Mouse (Mus musculus) skeletal muscle tissue, adult 2 months (tissue): ENCODE data around the gene H2-Ob.

Experiments used
- DNase-seq: peaks from one replicate; pipeline ENCODE4 v3.0.0-alpha.2; 2012; ENCODE audit warnings: low read depth, low spot score

Gene H2-Ob

DNA sequence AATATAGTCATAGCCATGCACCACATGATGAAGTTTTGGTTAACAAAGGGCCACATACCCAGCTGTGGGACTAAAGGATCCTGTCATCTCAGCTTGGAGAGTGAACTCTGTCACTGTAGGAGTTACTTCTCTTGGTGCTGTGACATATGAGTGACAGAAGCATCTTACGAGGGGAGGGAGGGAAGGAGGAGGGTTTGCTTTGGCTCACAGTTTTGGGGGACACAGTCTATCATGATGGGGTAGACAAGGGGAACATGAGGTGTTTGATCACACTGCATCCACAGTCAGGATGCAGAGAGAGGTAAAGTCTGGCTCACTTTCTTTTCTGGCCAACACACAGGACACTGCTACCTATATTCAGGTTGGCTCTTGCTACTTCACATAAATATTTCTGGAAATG is 43.1 kb downstream of the H2-Ob start:
- DNase-seq = no peak

DNA sequence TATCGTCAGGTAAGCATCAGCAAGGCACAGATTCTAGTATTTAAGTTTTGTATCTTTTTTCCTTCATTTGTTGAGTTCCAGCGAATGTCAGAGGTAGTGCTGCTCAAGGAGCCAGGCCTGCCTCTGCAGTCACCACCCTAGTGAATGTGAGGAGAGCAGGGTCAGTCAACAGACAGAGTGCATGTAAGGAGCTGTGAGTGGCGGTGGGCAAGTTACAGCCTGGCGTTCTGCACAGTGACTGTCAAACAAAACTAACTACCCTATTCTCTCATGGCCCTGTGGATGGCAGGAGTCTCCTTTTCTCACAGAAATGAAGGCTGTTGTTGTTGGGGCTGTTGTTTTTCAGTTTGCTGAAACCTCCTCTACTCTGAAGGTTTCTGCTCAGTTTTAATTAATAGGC is 46.7 kb downstream of the H2-Ob start:
- no peak for DNase-seq

DNA sequence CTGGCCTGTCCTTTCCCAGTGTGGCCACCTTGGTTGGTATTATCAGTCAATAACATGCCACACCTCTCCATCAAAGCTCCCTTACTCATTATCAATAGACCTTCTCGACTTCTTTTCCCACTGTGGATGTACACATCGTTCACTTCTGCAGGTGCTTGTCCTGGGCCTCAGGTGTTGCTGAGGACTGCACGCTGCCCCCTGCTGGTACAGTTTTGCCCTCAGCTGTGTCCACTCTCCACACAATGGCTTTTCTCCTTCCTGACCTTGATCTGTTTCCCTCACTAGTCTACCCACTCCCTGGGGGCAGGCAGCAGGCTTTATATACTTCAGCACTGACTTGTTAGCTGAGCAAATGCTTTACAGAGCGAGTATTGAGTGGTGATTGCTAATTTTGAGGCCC is 47.1 kb downstream of the H2-Ob start:
- DNase-seq = no peak

DNA sequence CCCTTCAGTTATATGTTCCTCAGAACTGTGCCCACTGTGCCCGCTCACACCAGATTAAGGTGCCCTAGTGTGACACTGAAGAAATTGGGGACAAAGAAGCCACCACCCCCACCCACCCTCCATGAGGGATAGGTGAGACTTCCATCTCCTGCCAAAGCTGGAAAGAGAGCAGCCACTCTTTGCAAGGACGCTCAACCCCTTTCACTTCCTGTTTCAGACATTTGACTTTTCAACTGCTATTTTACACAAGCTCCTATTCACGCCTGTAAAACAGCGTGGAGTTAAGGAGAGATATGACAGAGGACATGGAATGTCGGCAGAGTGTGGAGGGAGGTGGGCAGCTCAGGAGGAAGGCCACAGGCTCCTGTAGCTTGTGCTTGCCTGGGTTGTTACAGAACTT is 47.8 kb downstream of the H2-Ob start:
- no peak for DNase-seq

DNA sequence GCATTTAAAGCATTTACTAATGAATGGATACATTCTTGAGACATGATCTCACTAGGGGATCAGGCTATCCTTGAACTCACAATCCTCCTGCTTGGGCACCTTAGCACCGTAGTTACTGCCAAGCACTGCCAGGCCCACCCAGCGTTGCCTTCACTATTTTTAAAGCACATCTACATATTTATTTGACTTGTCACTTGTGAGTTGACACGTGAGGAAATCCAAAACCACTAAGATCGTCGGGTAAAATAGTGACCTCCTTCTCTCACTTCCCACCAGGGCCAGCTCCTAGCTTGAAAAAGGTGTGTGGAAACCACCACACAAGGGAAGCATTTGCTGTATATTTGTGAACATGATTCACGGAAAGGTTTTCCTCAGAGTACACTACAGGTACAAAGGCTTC is 48.3 kb downstream of the H2-Ob start:
- DNase-seq = no peak

DNA sequence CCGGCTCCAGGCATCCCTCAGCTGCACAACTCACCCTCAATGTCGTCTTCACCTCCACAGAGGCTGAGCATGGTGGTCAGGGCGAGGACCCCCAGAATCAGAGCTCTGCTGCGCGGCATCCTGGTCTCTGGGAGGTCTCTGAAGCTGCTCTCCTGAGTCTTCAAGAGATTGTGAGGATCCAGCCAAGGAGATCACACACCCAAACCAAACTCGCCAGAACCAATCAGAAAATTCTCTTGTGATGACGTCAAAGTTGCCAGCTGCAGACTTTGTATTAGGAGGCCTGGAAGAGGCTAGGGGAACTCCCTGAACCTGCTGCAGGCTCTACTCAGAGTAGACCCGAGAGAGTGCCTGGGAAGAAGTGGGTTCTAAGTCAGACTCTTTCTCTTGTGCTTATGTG is 48.9 kb downstream of the H2-Ob start, which contains the start of gene H2-Aa:
H2-Aa (minus strand) TSS at position 176 of the 400 bp plus-strand sequence.
- DNase-seq = peak; percentile 73

DNA sequence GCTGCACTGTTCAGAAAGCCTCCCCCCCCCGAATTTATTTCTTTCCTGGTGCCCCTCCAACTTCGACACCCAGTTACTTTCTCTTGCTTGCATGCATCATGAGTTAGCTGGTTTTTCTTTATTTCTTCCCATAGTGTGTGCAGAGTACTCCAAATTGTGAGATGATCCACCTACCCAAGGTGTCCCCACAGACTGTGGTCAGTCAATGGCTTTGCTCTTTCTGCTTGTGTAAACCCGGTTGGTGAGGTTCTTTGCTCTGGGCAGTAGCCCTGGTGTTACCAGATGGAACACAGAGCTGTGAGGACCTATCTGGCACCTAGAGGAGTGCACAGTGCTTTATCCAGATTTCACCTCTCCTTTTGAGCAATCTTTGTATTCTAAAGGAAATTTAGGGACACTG is 49.4 kb downstream of the H2-Ob start:
- no peak for DNase-seq

DNA sequence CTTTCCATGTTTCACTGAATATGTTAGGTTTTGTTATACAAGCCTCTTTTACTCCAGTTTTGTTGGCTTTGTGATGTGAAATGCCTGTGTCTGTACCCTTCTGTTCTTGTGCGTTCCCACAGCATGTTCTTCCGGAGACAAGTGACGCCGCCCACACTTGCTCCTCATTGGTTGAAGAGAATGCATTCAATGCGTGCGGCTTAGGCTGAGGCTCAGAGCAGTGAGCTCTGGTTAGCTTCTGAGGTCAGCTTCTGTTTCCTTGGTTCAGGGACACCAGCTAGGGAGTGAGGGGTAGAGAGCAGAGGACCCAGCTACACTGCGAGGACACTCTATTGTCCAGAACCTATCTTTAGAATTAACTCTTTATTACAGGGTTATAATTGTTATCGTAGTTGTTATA is 52.9 kb downstream of the H2-Ob start:
- DNase-seq = peak; percentile 84

DNA sequence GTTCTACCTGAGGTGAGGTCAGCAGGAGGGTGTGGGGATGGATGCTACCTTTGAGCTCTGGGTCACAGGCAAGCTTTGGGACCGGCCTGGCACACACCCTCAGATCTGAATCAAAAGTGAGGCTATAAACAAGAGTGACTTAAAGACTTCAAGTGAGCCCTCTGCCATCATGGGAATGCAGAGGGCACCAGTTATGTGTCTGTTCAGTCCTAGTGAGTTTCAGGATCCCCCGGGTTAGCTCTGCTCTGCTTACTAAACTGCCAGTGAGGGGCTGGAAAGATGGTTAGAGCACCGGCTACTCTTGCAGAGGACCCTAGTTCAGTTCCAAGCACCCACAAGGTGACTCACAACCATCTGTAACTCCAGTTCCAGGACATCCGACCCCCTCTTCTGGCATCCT is 53.9 kb downstream of the H2-Ob start:
- DNase-seq = no peak

DNA sequence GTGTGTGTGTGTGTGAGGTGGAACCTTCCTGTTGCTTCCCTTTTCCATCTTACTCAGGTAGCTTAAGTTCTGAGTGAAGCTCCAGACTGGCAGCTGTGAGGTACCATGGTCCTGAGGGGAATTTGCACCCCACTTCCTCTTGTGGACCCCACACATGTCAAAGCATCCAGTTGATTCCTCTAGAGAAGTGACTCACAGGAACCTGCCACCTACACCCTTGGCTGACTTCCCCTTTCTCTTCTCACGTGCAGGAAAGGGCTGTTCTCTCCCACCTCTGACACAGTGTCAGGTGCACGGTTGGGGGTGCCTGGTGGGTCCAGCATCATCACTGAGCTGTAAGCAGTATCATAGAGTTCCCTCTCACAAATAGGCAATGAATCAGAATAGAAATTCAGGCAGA is 54.8 kb downstream of the H2-Ob start:
- no peak for DNase-seq

DNA sequence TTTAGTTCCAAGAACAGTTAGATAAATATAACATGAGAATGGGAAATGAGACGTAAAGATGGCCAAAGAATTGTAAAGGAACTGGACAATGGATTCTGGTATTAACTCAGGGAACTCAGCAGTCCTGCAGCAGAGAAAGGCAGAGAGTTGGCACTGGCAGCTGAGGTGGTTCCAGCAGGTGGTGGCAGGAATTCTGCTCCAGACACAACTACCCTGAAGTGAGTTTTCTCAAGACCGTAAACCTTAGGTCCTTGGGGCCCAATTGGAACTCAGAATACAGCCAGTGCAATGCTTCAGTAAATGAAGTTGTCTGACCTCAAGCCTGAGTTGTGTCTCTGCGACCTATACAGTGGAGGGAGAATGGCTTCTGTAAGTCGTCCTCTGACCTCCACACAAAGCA is 55.5 kb downstream of the H2-Ob start:
- no peak for DNase-seq

DNA sequence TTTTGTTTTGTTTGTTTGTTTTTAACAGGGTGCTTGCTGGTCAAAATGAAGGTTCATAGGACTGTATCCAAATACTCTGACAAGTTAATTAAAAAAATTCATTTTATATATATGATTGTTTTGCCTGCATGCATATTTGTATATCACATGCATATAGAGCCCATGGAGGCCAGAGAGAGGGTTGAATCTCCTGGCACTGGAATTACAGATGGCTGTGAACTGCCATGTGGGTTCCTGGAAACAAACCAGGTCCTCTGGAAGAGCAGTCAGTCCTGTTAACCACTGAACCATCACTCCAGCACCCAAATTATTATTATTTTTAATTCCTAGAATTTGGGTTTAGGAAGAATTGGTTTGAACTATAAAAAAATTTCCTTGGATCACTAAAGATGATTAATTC is 56.6 kb downstream of the H2-Ob start:
- DNase-seq = no peak

DNA sequence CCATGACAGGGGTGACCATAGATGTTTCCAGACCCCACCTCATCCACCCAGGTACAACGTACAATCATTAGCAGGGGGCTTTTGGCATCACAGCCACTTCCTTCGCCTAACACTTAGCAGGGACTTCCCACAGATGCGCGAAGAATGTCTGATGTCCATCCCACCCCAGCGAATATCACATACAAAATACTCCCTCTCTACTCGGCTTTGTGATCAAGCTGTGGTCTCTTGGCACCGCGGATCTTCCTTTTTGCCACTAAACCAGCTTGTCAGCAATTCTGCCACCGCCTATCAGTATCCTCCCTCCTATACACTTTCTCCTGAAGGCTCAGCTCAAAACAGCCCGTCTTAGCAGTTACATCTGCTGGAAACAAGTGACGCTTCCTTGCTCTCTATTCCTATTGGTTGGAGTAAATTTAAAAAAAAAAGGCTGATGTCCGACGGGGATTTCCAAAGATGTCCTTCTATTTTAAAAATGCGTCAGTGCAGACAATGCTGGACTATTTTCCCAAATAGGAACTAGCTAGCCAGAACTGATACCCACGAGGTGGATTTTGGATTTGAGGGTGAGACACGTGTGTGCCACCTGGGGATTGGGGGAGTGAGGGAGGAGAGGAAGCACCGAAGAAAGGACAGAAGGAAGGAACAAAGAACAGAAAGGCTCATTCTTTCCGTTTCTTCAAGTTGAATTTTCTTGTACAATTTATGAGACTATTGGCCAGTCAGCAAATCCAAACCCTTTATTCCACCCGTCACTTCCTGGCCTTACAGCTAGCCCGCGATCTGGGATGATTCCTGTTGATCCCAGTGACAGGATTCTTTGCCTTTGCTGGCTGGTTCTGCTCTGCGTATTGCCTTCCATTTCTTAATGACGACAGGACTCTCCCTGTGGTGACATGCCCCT is 57.4 kb downstream of the H2-Ob start:
- DNase-seq = peak; percentile 78

DNA sequence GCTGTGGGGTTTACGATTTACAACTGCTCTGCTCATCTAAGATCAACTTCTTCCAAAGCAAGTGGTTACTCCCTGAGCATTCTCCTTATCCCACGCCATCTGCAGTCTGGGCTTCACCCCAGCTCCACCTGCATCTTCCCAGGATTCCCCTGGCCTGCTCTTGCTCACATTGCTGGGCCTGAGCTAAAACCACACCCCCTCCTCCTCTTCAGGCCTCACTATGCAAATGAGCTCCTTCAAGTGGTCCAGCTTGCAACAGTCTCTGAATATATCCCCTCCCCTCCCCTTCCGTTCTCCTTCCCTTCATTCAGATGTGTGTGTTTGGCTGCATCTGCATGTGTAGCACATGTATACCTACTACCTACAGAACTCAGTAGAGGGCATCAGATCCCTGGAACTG is 60.7 kb downstream of the H2-Ob start:
- no peak for DNase-seq

DNA sequence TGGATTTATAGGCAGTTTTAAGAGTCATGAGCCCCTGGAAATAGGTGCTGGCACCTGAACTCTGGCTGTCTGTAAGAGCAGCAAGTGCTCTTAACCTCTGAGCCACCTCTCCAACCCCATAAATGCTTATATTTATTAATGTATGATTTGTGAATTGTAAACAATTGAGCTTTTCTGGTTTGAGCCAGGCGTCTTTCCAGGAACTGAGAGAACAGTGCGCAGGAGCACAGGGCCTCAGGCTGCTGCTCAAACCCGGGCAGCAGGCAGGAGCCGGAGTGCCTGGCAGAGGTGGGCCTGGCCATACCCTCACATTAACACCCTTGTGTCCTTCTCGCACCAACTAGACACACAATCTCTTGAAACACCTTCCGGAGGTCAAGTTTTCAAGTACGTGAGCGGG is 61.4 kb downstream of the H2-Ob start:
- no peak for DNase-seq

DNA sequence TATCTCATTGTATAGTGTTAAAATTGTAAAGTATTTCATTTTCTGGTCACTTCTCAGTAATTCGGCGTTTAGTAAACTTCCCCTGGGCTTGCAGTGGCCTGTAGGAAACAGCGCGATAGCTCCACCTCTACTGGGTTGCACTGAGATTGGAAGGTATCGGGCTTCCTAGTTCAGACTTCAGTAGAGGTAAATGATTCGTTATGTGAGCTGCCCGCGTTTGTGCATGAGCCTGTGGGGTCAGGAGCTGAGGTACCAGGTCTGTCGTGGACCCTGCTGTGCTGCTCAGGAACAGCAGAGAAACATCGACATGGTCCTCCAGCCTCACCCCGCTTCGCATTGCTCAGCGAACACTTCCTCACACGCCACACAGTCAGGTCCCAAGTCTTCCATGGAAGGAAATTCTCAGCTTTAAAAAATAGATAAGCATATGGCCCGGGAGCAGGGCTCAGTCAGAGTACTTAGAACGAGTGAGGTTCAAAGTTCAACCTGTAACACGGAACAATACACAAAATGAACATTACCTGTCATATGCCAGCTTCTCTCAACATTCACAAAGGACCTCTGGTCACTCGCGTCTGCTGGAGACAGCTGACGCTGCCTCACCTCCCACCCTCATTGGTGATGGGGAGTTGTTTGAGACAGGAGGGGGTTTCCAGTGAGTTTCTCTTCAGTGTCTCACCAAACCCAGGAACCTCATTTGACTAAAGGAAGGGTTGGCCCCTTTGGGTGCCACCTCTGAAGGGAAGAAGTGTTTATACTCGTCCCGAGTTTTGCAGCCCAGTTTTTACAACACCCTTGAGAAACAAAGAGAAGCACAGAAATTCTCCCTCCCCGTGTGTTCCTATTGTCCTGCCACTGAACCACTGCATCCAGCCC is 62.2 kb downstream of the H2-Ob start:
- peak; percentile 40 for DNase-seq

DNA sequence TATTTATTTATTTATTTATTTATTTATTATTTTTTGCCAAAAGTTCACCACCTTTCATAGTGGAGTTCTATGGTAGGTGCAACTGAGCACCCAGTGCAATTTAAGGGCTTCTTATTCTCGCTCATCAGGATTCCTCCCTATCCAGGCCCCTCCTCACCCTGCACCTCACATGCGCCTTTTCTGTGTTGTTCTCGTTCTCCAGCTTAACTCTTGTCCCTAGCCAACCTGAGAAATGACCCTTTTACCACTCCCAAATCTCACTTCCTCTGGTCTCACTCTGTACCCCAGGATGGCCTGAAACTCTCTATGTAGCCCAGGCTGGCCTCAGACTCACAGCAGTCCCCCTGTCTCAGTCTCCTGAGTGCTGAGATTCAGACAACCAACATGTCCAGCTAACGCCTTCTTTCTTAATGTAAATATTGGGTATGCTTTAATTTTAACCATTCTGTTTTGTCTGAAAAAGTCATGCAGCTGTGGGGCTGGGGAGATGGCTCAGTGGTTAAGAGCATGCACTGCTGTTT is 63.0 kb downstream of the H2-Ob start:
- DNase-seq = no peak

DNA sequence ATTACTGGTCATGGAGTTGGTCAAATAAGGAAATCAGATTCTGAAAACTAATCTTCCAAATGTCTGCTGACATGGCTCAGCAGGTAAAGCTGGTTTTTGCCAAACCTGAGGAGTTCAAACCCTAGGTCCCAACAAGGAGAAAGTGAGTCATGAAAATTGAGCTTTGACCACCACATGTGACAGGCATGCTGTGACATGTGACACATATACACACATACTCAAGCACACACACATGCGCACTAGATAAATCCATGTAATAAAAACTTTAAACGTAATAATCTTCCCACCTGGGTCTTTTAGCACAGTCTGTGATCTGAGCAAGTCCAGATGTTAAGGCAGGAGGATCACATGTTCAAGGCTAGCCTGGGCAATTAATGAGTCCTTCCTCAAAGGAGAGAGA is 65.1 kb downstream of the H2-Ob start:
- DNase-seq = no peak
